Mouse (Mus musculus) urinary bladder, postnatal 10 days (tissue): ENCODE results near the gene Armc10.
"Not testable (repeated sequence)": the region's sequence is repeated elsewhere in the genome, so short reads cannot be mapped to it uniquely, and the experiment has no call there.

Experiments used
- DNase-seq: peaks from one replicate; pipeline ENCODE4 v3.0.0; 2022; ENCODE audit warnings: low spot score

Armc10 gene

DNA sequence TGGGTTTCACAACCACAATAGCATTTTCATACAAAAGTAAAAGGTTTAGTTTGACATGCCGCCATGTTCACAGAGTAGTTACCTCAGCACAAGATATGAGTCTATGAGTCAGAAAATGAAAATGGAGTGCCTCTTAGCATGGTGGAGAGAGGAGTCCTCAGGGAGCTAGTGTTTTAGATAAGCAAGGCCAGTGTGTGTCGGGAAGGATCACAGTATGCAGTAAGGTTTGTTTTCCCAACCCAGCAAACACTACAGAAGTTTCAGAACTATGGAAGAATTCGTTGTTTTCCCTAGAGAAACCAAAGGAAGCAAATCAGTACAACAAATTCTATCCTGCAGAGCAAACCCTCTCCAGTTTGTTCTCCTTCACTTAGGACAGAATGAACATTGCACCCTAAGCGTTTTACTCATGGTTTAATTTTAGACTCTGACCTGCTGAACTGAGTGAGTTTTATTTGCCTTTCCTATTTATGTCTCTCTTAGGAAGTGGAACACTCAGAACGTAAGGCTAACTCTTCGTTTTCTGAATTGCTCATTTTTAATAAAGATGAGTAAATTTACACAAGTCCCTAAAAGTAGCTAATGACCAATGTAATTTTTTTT, 57.4 kb downstream of the Armc10 start:
- DNase-seq = no peak

DNA sequence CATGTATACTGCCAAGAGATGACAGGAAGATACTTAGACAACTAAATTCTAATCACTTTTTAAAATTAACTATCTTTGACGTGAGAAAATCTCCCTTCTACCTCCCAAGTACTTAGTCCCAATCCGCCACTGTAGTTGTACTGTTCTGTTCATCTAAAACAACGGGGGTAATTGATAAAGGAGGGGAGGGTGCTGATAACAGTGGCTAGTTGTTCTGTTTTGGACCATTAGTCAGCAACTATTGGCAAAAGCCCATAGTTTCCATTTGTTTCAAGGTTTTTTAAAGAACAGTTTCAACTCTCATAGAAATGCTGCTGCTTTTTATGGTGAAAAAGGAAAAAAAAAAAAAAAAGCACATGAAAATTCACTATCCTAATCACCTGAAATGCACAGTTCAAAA, 58.1 kb downstream of the Armc10 start:
- no peak for DNase-seq

DNA sequence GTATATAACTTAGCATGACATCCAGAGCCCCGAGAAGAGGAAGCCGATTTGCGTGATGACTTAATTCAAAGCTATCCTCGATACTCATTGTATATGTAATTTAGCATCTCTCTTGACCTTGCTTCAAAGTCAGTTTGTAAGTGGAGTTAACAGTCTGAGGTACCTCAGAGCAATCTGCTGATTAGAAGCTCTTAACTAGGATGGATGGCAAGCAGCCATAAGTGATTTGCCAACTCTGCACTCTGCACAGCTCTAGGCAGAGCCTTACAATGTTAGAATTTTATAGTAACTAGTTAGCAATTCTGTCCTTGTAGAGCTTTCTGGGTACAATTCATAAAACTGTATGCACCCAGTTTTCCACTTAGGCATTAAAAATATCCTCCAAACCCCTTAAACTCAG, 60.9 kb downstream of the Armc10 start:
- DNase-seq = no peak

DNA sequence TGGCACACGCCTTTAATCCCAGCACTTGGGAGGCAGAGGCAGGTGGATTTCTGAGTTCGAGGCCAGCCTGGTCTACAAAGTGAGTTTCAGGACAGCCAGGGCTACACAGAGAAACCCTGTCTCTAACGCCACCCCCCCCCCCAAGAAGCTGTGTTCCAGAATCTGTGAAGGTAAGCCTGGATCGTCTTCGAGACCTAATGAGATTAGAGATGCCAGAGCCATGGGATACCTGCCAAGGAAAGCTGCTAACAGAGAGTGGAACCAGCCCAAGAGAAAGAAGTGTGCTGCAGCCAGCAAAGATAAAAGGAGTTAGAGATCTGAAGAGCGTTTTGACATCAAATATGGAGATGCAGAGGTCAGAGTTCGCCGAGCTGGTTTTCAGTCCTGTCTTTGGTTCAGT, 62.4 kb downstream of the Armc10 start:
- not testable (repeated sequence) for DNase-seq
